Mouse (Mus musculus): ENCODE results near the gene Olfr934.

DNA sequence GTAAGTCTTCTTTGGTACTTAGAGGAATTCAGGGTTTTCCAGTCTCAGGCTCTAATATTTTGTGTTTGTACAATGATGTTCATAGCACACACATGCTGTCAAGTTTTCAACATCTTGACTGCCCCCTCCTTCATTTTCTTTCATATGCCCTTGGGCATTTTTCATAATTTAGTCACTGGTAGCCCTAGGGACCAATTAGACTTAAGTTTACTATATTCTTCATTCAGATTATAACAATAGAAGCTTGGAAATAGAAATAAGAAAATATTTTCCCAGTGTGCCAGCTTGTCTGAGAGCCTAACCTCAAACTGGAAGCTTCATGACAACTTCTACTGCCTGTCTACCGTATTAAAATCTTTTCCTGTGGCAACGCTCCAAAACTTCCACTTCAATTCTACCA lies at the start of gene Olfr934:
- TF ChIP-seq CTCF (IDR thresholded peaks at IDR 0.05; ENCODE audit: extremely low read depth, insufficient read depth, low read length) (no peak), POLR2A (IDR thresholded peaks at IDR 0.05; ENCODE audit: extremely low read depth, insufficient read depth, low read length) (no peak)
